Mouse (Mus musculus) midbrain, embryonic 12.5 days (tissue): ENCODE measurements around the gene Olfr1183. TPM values are rescaled to one million over a fixed set of nuclear protein-coding genes. Genes with fewer than 3 reads are reported as not detected.
"Not testable (repeated sequence)": the region's sequence is repeated elsewhere in the genome, so short reads cannot be mapped to it uniquely, and the experiment has no call there.

Source experiments
- ATAC-seq: fragments of 200-750 bp; cut with Nextera tagmentation; 2 replicates; pipeline ENCODE4 v1.8.0; 2017; ENCODE audit warnings: low read depth, moderate TSS enrichment, moderate library complexity; ENCODE audit not compliant: low FRiP score
- H3K27ac ChIP-seq: fragments of 300-500 bp; sonication (generic); replicated peaks from 2 replicates; pipeline ENCODE4 v1.5.1; 2016; ENCODE audit warnings: mild to moderate bottlenecking
- H3K27me3 ChIP-seq: fragments of 300-500 bp; sonication (generic); 2 replicates; pipeline ENCODE4 v1.6.1; 2016; ENCODE audit warnings: mild to moderate bottlenecking
- H3K36me3 ChIP-seq: fragments of 300-500 bp; sonication (generic); 2 replicates; pipeline ENCODE4 v1.6.1; 2016
- H3K4me1 ChIP-seq: fragments of 300-500 bp; sonication (generic); 2 replicates; pipeline ENCODE4 v1.6.1; 2016
- H3K4me2 ChIP-seq: fragments of 300-500 bp; sonication (generic); replicated peaks from 2 replicates; pipeline ENCODE4 v1.6.1; 2016; ENCODE audit warnings: mild to moderate bottlenecking, moderate library complexity
- H3K4me3 ChIP-seq: fragments of 300-500 bp; sonication (generic); 2 replicates; pipeline ENCODE4 v1.5.1; 2016; ENCODE audit warnings: mild to moderate bottlenecking
- H3K9ac ChIP-seq: fragments of 300-500 bp; sonication (generic); replicated peaks from 2 replicates; pipeline ENCODE4 v1.6.1; 2016; ENCODE audit warnings: mild to moderate bottlenecking, moderate library complexity
- H3K9me3 ChIP-seq: fragments of 300-500 bp; sonication (generic); 2 replicates; pipeline ENCODE4 v1.6.1; 2016; ENCODE audit warnings: mild to moderate bottlenecking
- WGBS: fragments of 180-500 bp; shearing (Covaris S2); methylation state at CpG from one replicate; pipeline ENCODE4 v1.1.7; 2016; 5-methylcytosine and 5-hydroxymethylcytosine counted together
- polyA plus RNA-seq: library from polyadenylated mRNA; unstranded; fragments of >200 nt; fragmentation: Nextera tagmentation; extraction: Ambion mirVana; gene quantifications from 2 replicates; pipeline ENCODE4 v1.2.1, GENCODE M21; 2016

Gene Olfr1183
- not detected in 2 replicates for polyA plus RNA-seq

DNA sequence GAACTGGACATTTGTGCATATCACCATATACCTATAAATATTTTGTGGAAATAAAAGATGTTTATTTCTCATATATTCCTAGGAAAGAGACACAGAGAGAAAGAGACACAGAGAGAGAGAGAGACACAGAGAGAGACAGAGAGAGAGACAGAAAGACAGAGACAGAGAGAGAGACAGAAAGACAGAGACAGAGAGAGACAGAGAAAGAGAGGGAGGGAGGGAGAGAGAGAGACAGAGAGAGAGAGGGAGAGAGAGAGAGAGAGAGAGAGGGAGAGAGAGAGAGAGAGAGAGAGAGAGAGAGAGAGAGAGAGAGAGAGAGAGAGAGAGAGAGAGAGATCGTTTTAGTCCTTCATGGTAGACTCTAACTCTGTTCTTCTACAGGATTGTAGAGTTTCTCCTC, at the start of gene Olfr1183:
Olfr1183 (plus strand) TSS at position 301 of the 400 bp plus-strand sequence.
- H3K9me3 ChIP-seq, H3K36me3 ChIP-seq, ATAC-seq, H3K4me3 ChIP-seq, H3K27ac ChIP-seq, H3K4me2 ChIP-seq, H3K4me1 ChIP-seq, H3K9ac ChIP-seq, H3K27me3 ChIP-seq: not testable (repeated sequence)
- WGBS = 83% methylated on average over 1 of the region's 1 CpGs

DNA sequence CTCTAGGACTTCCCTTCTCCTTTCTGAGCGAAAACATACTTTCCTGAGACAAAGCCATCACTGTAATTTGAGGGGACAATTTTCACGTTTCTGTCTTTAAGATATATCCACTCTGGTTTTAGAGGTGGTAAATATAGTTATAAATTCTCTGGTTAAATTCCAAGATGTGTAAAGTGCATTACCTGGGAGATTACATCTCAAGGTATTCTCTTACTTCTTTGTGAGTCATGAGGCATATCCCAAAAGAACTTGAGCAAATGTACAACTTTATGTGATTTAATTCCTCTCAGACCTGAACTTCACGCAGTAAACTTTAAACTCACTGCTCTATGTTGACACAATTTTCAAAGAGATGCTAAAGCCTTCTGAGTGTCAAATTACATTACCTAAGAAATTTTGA, 48.3 kb upstream of the Olfr1183 start, which contains the start of gene Olfr1179:
Olfr1179 (minus strand) TSS at position 101 of the 400 bp plus-strand sequence.
- no peak for ATAC-seq
- 89% methylated on average over 3 of the region's 3 CpGs for WGBS
- no peak within 1 kb of the TSS for H3K9ac ChIP-seq
- no peaks in the 10 kb centered on the region for H3K4me1 ChIP-seq
- no peaks in the 10 kb centered on the region for H3K27me3 ChIP-seq
- H3K9me3 ChIP-seq = no peaks in the 10 kb centered on the region
- no peak within 1 kb of the TSS for H3K4me2 ChIP-seq
- no peaks in the 10 kb centered on the region for H3K36me3 ChIP-seq
- H3K27ac ChIP-seq = no peak within 1 kb of the TSS
- no peak within 1 kb of the TSS for H3K4me3 ChIP-seq

DNA sequence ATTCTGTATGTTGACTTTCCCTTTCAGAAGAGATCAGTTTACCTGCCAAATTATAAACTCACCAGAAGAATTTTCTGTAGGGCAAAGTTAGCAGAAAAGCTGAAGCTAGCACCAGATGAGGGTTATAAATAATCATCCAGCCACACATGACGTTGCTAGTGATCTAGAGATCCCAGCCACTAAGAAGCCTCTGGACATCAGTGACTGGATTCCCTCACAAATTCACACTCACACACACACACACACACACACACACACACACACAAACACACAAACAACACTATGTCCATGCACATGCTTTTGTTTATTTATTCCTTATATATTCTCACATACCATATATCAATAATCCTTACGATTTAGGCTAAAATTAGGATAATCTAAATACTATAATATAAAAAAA, 35.6 kb upstream of the Olfr1183 start, which contains the start of gene Olfr1180:
Olfr1180 (minus strand) TSS at position 101 of the 400 bp plus-strand sequence.
- H3K4me3 ChIP-seq = no peak within 1 kb of the TSS
- no peak for ATAC-seq
- H3K27me3 ChIP-seq = no peaks in the 10 kb centered on the region
- no peaks in the 10 kb centered on the region for H3K4me1 ChIP-seq
- WGBS = 82% methylated on average over 2 of the region's 2 CpGs
- no peak within 1 kb of the TSS for H3K9ac ChIP-seq
- H3K36me3 ChIP-seq = no peaks in the 10 kb centered on the region
- no peak within 1 kb of the TSS for H3K4me2 ChIP-seq
- no peaks in the 10 kb centered on the region for H3K9me3 ChIP-seq
- H3K27ac ChIP-seq = no peak within 1 kb of the TSS

DNA sequence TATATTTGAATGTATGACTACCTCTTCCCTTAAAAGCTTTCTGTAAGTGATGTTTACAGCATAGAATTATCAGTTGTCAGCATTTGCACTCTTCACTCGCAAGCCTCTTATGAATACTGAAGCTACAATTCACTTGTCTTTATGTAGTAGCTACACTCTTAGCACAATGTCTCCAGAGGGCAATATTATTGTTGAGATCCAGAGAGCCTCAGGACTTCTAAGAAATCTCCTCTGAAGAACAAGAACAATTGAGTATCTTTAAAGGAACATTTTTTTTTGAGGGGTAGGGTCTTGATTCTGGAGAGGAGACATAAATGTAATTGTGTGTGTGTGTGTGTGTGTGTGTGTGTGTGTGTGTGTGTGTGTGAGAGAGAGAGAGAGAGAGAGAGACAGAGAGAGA, 28.6 kb upstream of the Olfr1183 start, which contains the start of gene Olfr1181:
Olfr1181 (minus strand) TSS at position 101 of the 400 bp plus-strand sequence.
- H3K4me1 ChIP-seq = no peaks in the 10 kb centered on the region
- no peak within 1 kb of the TSS for H3K4me2 ChIP-seq
- ATAC-seq = no peak
- H3K9ac ChIP-seq = no peak within 1 kb of the TSS
- no peaks in the 10 kb centered on the region for H3K27me3 ChIP-seq
- H3K9me3 ChIP-seq = no peaks in the 10 kb centered on the region
- H3K27ac ChIP-seq = no peak within 1 kb of the TSS
- no peak within 1 kb of the TSS for H3K4me3 ChIP-seq
- WGBS = 85% methylated on average over 1 of the region's 1 CpGs
- no peaks in the 10 kb centered on the region for H3K36me3 ChIP-seq

DNA sequence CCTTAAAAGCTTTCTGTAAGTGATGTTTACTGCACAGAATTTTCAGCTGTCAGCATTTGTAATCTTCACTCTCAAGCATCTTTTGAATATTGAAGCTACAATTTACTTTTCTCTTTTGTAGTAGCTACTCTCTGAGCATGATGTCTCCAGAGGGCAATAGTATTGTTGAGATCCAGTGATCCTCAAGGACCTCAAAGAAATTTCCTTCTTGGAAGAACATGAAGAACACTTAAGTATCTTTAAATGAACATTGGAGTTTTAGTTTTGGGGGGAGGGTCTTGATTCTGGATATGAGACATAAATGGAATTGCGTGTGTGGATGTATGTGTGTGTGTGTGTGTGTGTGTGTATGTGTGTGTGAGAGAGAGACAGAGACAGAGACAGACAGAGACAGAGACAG, 5.6 kb upstream of the Olfr1183 start, which contains the start of gene Gm13757:
Gm13757 (minus strand) TSS at position 101 of the 400 bp plus-strand sequence.
- no peaks in the 10 kb centered on the region for H3K9me3 ChIP-seq
- 100% methylated on average over 1 of the region's 1 CpGs for WGBS
- no peak within 1 kb of the TSS for H3K27ac ChIP-seq
- H3K9ac ChIP-seq = no peak within 1 kb of the TSS
- ATAC-seq = no peak
- H3K4me2 ChIP-seq = no peak within 1 kb of the TSS
- H3K4me1 ChIP-seq = no peaks in the 10 kb centered on the region
- no peaks in the 10 kb centered on the region for H3K36me3 ChIP-seq
- H3K27me3 ChIP-seq = no peaks in the 10 kb centered on the region
- H3K4me3 ChIP-seq = no peak within 1 kb of the TSS

DNA sequence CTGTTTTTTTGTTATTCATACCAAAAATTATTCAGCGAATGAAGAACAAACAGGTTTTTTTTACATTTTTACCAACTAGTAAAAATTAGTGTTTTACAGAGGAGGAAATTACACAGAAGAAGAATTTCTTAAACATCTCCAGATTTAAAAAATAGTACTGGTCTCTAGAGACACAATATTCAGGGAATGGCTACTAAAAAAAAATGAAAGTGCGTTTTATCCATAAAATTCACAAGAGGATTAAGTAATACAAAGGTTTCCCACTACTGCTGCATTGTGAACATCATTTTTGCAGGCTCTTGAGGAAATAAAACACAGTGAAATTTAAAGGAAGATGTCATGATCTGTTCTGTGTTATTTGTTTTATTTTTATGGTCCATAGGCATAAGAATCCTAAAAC, 28.6 kb downstream of the Olfr1183 start, which contains the start of gene Olfr1184:
Olfr1184 (plus strand) TSS at position 301 of the 400 bp plus-strand sequence.
- Histone ChIP-seq H3K36me3 (no peaks in the 10 kb centered on the region), H3K4me3 (no peak within 1 kb of the TSS), H3K4me2 (no peak within 1 kb of the TSS), H3K4me1 (no peaks in the 10 kb centered on the region), H3K9ac (no peak within 1 kb of the TSS), H3K27ac (no peak within 1 kb of the TSS), H3K27me3 (no peaks in the 10 kb centered on the region), H3K9me3 (no peaks in the 10 kb centered on the region)
- WGBS = 88% methylated on average over 2 of the region's 2 CpGs
- ATAC-seq = no peak

DNA sequence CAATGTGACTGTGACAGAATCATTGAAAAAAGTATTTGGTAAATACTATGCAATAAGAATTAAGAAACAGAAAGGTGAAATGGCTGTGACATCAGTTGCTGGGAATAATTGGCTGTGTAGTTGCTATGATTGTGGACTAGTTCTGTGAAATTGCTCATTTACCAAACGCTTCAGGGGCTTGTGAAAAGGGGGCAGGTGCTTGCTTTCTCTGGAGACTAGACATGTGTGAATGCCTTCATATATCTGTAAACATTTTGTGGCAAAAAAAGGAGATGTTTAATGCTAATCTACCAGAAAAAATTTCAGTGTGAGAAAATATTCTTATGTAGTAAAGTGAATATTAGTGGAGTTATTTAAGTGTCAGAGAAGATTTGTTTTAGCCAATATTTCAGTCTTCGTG, 38.4 kb downstream of the Olfr1183 start, which contains the start of gene Olfr1185-ps1:
Olfr1185-ps1 (plus strand) TSS at position 301 of the 400 bp plus-strand sequence.
- Histone ChIP-seq H3K4me3 (no peak within 1 kb of the TSS), H3K4me2 (no peak within 1 kb of the TSS), H3K27ac (no peak within 1 kb of the TSS), H3K9ac (no peak within 1 kb of the TSS), H3K9me3 (no peaks in the 10 kb centered on the region), H3K4me1 (no peaks in the 10 kb centered on the region), H3K27me3 (no peaks in the 10 kb centered on the region), H3K36me3 (no peaks in the 10 kb centered on the region)
- no peak for ATAC-seq
- 76% methylated on average over 2 of the region's 2 CpGs for WGBS

DNA sequence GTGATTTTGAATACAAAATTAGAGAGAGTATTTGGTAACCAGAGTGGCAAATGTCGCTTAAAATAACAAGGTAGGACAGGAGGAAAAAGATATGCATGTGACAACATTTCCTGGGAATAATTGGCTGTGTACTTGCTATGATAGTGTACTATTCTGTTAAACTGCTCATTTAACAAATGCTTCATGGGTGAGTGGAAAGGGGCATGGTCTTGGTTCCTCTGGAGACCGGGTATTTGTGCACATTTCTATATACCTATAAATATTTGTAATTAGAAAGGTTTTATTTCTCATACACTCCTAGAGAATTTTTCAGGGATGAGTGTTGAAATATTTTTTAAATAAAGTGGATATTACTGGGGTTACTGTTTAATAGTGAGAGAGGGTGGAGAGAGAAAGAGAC, 63.6 kb downstream of the Olfr1183 start, which contains the start of gene Olfr1186:
Olfr1186 (plus strand) TSS at position 301 of the 400 bp plus-strand sequence.
- Histone ChIP-seq H3K9ac (no peak within 1 kb of the TSS), H3K27me3 (no peaks in the 10 kb centered on the region), H3K36me3 (no peaks in the 10 kb centered on the region), H3K9me3 (no peaks in the 10 kb centered on the region), H3K4me1 (no peaks in the 10 kb centered on the region), H3K27ac (no peak within 1 kb of the TSS), H3K4me2 (no peak within 1 kb of the TSS), H3K4me3 (no peak within 1 kb of the TSS)
- no peak for ATAC-seq
- 80% methylated on average over 2 of the region's 2 CpGs for WGBS

Other genes with a start within 250 kb of the Olfr1183 start
- not detected in 2 replicates for gene Olfr1170, start 226.5 kb upstream of the Olfr1183 start, polyA plus RNA-seq
- not detected in 2 replicates for gene Olfr1173, start 175.0 kb upstream of the Olfr1183 start, polyA plus RNA-seq
- gene Olfr1174-ps, start 139.7 kb upstream of the Olfr1183 start, polyA plus RNA-seq = not detected in 2 replicates
- not detected in 2 replicates for gene Olfr1175-ps, start 127.7 kb upstream of the Olfr1183 start, polyA plus RNA-seq
- gene Olfr1176, start 118.1 kb upstream of the Olfr1183 start, polyA plus RNA-seq = not detected in 2 replicates
- not detected in 2 replicates for gene Olfr1177-ps, start 108.4 kb upstream of the Olfr1183 start, polyA plus RNA-seq
- not detected in 2 replicates for gene Olfr1178, start 67.8 kb upstream of the Olfr1183 start, polyA plus RNA-seq
- gene Olfr1179, start 48.4 kb upstream of the Olfr1183 start, polyA plus RNA-seq = not detected in 2 replicates
- gene Olfr1180, start 35.7 kb upstream of the Olfr1183 start, polyA plus RNA-seq = not detected in 2 replicates
- gene Olfr1181, start 28.7 kb upstream of the Olfr1183 start, polyA plus RNA-seq = not detected in 2 replicates
- gene Gm13757, start 5.7 kb upstream of the Olfr1183 start, polyA plus RNA-seq = not detected in 2 replicates
- not detected in 2 replicates for gene Olfr1184, start 28.7 kb downstream of the Olfr1183 start, polyA plus RNA-seq
- not detected in 2 replicates for gene Olfr1185-ps1, start 38.5 kb downstream of the Olfr1183 start, polyA plus RNA-seq
- gene Olfr1186, start 63.7 kb downstream of the Olfr1183 start, polyA plus RNA-seq = not detected in 2 replicates
- gene Olfr1188, start 102.1 kb downstream of the Olfr1183 start, polyA plus RNA-seq = not detected in 2 replicates
- not detected in 2 replicates for gene Olfr1189, start 131.6 kb downstream of the Olfr1183 start, polyA plus RNA-seq
- not detected in 2 replicates for gene Olfr1191-ps1, start 185.7 kb downstream of the Olfr1183 start, polyA plus RNA-seq
- gene Olfr1192-ps1, start 193.6 kb downstream of the Olfr1183 start, polyA plus RNA-seq = not detected in 2 replicates
- gene Olfr1193, start 220.8 kb downstream of the Olfr1183 start, polyA plus RNA-seq = not detected in 2 replicates
- gene Olfr1195, start 234.3 kb downstream of the Olfr1183 start, polyA plus RNA-seq = not detected in 2 replicates
- not detected in 2 replicates for gene Olfr1196, start 249.7 kb downstream of the Olfr1183 start, polyA plus RNA-seq